Mouse (Mus musculus) olfactory bulb, adult 2 months (tissue): ENCODE measurements around the gene Mbl1.

ENCODE experiments used
- CTCF ChIP-seq: fragments of 200-500 bp; IDR thresholded peaks from 2 replicates; pipeline ENCODE4 v1.5.1; 2012; ENCODE audit warnings: low read depth, mild to moderate bottlenecking, low read length, moderate library complexity; ENCODE audit not compliant: insufficient read depth
- POLR2A ChIP-seq: fragments of 200-500 bp; IDR thresholded peaks from 2 replicates; pipeline ENCODE4 v1.6.1; 2012; ENCODE audit warnings: mild to moderate bottlenecking, low read depth, low read length, moderate library complexity; ENCODE audit not compliant: insufficient read depth

DNA sequence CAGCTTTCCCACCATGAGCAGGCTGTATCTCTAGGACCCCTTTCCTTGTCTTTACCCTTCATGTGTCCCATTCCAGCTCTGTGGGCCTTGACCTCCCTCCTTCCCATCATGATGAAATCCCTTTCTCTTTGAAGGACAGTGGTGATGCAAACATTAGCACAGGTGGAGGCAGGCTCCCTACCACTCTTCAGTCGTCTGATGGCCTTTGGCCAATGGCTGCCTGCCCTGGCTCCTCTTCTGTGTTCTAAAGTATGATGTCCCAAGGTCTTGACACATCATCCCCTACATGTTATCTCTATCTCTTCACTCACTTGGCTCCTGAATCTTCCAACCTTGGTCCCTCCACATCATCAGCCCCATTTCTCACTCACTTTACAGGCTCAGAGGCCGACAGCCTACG lies 35.0 kb upstream of the Mbl1 start:
- TF ChIP-seq POLR2A (no peak), CTCF (no peak)
